Mouse (Mus musculus): ENCODE results near the gene Otud7a.

DNA sequence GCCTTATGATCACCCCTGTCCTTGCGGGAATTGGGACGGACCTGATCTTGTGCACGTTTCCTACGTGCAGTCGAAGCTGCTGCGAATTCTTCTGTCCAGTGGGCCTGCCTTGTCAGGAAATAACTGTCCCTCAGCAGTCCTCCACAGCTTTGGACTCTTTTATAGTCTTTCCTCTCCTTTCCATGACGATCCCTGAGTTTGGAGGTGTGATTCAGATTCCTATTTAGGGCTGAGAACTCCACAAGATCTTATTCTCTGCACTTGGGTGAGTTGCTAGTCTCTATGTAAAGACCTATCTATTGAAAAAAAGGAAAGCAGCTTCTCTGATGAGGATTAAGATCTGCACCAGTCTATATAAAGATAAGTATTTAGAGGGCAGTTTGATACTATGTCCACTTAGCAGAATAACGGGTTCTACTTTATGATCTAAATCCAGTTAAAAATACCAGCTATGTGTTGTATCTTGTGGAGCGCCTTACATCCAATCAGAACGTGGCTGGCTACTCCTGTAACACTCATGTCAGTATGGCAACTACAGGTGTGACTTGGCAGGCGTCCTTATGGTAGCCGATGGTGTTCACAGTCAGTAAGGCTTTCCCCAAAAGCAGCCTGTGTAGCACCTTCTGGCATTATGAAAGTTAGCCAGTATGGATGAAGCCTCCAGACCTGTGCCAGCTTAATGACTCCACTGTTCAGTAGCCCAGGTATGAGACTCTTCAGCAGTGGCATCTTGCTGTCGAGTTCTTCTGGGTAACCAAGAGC lies 274.8 kb downstream of the Otud7a start:
- TF ChIP-seq CTCF (IDR thresholded peaks at IDR 0.05) (no peak), POLR2A (IDR thresholded peaks at IDR 0.05; ENCODE audit: insufficient read depth, low read depth, low read length) (no peak)

All from heart, adult 2 months (tissue).